Mouse (Mus musculus) C2C12 (cell line): ENCODE measurements around the gene Olfr196.

Source experiments
- CTCF ChIP-seq: IDR thresholded peaks from one replicate; pipeline ENCODE4 v1.5.1; 2011; ENCODE audit not compliant: control insufficient read depth, insufficient read depth, insufficient read length
- FOSL1 ChIP-seq: IDR thresholded peaks from one replicate; pipeline ENCODE4 v1.8.0; 2011; ENCODE audit warnings: mild to moderate bottlenecking, low read length; ENCODE audit not compliant: poor library complexity, insufficient read depth, severe bottlenecking
- MAX ChIP-seq: IDR thresholded peaks from one replicate; pipeline ENCODE4 v1.6.1; 2011; ENCODE audit warnings: mild to moderate bottlenecking, control low read depth
- MYOG ChIP-seq: IDR thresholded peaks from one replicate; pipeline ENCODE4 v1.6.1; 2011; ENCODE audit not compliant: control insufficient read depth, insufficient read length; ENCODE audit errors: extremely low read depth

- no peak for TF ChIP-seq MAX
- TF ChIP-seq CTCF = no peak
- TF ChIP-seq FOSL1 = no peak
- no peak for TF ChIP-seq MYOG
Observed at GRCm38 (mm10) chr16:59151996-59152395, 18.3 kb downstream of the Olfr196 start.
